ENCODE assay signal across 12 mouse cellular contexts in genomic region chr4:83232315-83232880, GRCm38 (mm10).
DNase-seq lines count a peak whose midpoint lies in the region; ATAC-seq and TF ChIP-seq lines count a peak whose summit lies in the region.
"Had no signal": no experiment of that assay in that cellular context is flagged by ENCODE, and none has a peak within 500 bp of the region (broad histone marks: within the 10 kb centered on the region; RNA-seq: fewer than 3 reads in every experiment).

No protein-coding gene starts in this region.

- H3K4me1 ChIP-seq in intestine, embryonic 14.5 days (replicated peaks; ENCODE audit: control insufficient read depth, insufficient read depth, low read length), result peaks cover 25% of the 10 kb centered on the region; the same call in 1 of the 2 replicates
- H3K4me1 ChIP-seq in intestine, postnatal 0 days (replicated peaks; ENCODE audit: control insufficient read depth, insufficient read depth, low read length), result no peaks in the 10 kb centered on the region
- peaks cover 36% of the 10 kb centered on the region for H3K4me1 ChIP-seq in cerebellum, adult 2 months (ENCODE audit: control insufficient read depth, insufficient read depth, low read length)
- peaks cover 43% of the 10 kb centered on the region for H3K4me1 ChIP-seq in embryonic facial prominence, embryonic 10.5 days
- H3K4me1 ChIP-seq in limb, embryonic 12.5 days (replicated peaks), result peaks cover 15% of the 10 kb centered on the region
- no peaks in the 10 kb centered on the region for H3K4me1 ChIP-seq in midbrain, embryonic 16.5 days (ENCODE audit: control insufficient read depth, insufficient read depth, low read length)

- H3K9me3 ChIP-seq in intestine, embryonic 14.5 days (ENCODE audit: control insufficient read depth, low read length), result no peaks in the 10 kb centered on the region
- H3K9me3 ChIP-seq in intestine, postnatal 0 days (ENCODE audit: control insufficient read depth), result no peaks in the 10 kb centered on the region
- no peaks in the 10 kb centered on the region for H3K9me3 ChIP-seq in embryonic facial prominence, embryonic 10.5 days
- no peaks in the 10 kb centered on the region for H3K9me3 ChIP-seq in limb, embryonic 12.5 days
- no peaks in the 10 kb centered on the region for H3K9me3 ChIP-seq in midbrain, embryonic 16.5 days (replicated peaks; ENCODE audit: control insufficient read depth, low read length, poor library complexity, severe bottlenecking)
- H3K9me3 ChIP-seq: heart, embryonic 15.5 days had no signal

- no peak for ATAC-seq in intestine, embryonic 14.5 days (replicated peaks; ENCODE audit: low FRiP score, low TSS enrichment, low read depth)
- no peak for ATAC-seq in intestine, postnatal 0 days
- no peak for ATAC-seq in limb, embryonic 12.5 days (ENCODE audit: insufficient number of reproducible peaks, insufficient read depth, low FRiP score, low TSS enrichment, low read depth)
- no peak for ATAC-seq in midbrain, embryonic 16.5 days
- ATAC-seq: inflammation-experienced regulatory T-cells, adult 6 months had no signal

- DNase-seq in intestine, embryonic 14.5 days (ENCODE audit: low spot score), result peak; percentile 63
- peak; percentile 38 to 55 for DNase-seq in cerebellum, adult 2 months
- no peak for DNase-seq in embryonic facial prominence, embryonic 10.5 days (ENCODE audit: low spot score)
- no peak for DNase-seq in left cerebral cortex, adult 9 months (ENCODE audit: low spot score in 2 of 2)
- DNase-seq: kidney, postnatal 36 days; lung, postnatal 4 days had no signal

- no peak overlapping the region for H3K4me3 ChIP-seq in intestine, embryonic 14.5 days (ENCODE audit: low read depth, low read length)
- H3K4me3 ChIP-seq in intestine, postnatal 0 days (ENCODE audit: low read depth, low read length), result no peak overlapping the region
- H3K4me3 ChIP-seq in cerebellum, adult 2 months (replicated peaks; ENCODE audit: insufficient read depth, low read depth, low read length), result peak overlapping the region; percentile 7
- H3K4me3 ChIP-seq in embryonic facial prominence, embryonic 10.5 days, result no peak overlapping the region
- no peak overlapping the region for H3K4me3 ChIP-seq in limb, embryonic 12.5 days (replicated peaks)
- H3K4me3 ChIP-seq in midbrain, embryonic 16.5 days (ENCODE audit: low read depth, low read length), result no peak overlapping the region
- H3K4me3 ChIP-seq: heart, embryonic 15.5 days had no signal

- WGBS in intestine, embryonic 14.5 days, result 32% methylated on average over 9 of the region's 9 CpGs
- 61% methylated on average over 9 of the region's 9 CpGs for WGBS in intestine, postnatal 0 days
- WGBS in cerebellum, adult 2 months, result 28% methylated on average over 9 of the region's 9 CpGs
- WGBS in embryonic facial prominence, embryonic 10.5 days, result 86% methylated on average over 9 of the region's 9 CpGs
- 69% methylated on average over 9 of the region's 9 CpGs for WGBS in limb, embryonic 12.5 days
- WGBS in midbrain, embryonic 16.5 days, result 88% methylated on average over 9 of the region's 9 CpGs

- no peaks in the 10 kb centered on the region for H3K36me3 ChIP-seq in intestine, embryonic 14.5 days (ENCODE audit: control insufficient read depth, insufficient read depth, low read length)
- no peaks in the 10 kb centered on the region for H3K36me3 ChIP-seq in intestine, postnatal 0 days (ENCODE audit: control insufficient read depth, insufficient read depth)
- H3K36me3 ChIP-seq in embryonic facial prominence, embryonic 10.5 days (replicated peaks), result no peaks in the 10 kb centered on the region
- H3K36me3 ChIP-seq in limb, embryonic 12.5 days, result no peaks in the 10 kb centered on the region
- peaks cover 8% of the 10 kb centered on the region; the same call in 1 of the 2 replicates for H3K36me3 ChIP-seq in midbrain, embryonic 16.5 days (ENCODE audit: control insufficient read depth, insufficient read depth, low read length)
- H3K36me3 ChIP-seq: heart, embryonic 15.5 days had no signal

- no peak overlapping the region for H3K9ac ChIP-seq in intestine, embryonic 14.5 days (ENCODE audit: low read length)
- no peak overlapping the region for H3K9ac ChIP-seq in intestine, postnatal 0 days (ENCODE audit: low read depth, low read length)
- no peak overlapping the region for H3K9ac ChIP-seq in limb, embryonic 12.5 days (replicated peaks)
- no peak overlapping the region for H3K9ac ChIP-seq in midbrain, embryonic 16.5 days (ENCODE audit: low read depth, low read length)
- H3K9ac ChIP-seq: heart, embryonic 15.5 days had no signal

- no peaks in the 10 kb centered on the region for H3K27me3 ChIP-seq in intestine, embryonic 14.5 days (replicated peaks; ENCODE audit: control insufficient read depth, insufficient read depth, low read length)
- H3K27me3 ChIP-seq in intestine, postnatal 0 days (replicated peaks; ENCODE audit: control insufficient read depth, insufficient read depth, low read length), result no peaks in the 10 kb centered on the region
- H3K27me3 ChIP-seq in cerebellum, adult 2 months (ENCODE audit: control insufficient read depth, insufficient read depth, low read length), result no peaks in the 10 kb centered on the region
- no peaks in the 10 kb centered on the region for H3K27me3 ChIP-seq in embryonic facial prominence, embryonic 10.5 days (replicated peaks; ENCODE audit: low read depth, poor library complexity, severe bottlenecking)
- H3K27me3 ChIP-seq in limb, embryonic 12.5 days, result no peaks in the 10 kb centered on the region
- no peaks in the 10 kb centered on the region for H3K27me3 ChIP-seq in midbrain, embryonic 16.5 days (ENCODE audit: control insufficient read depth, insufficient read depth, low read depth, low read length)
- H3K27me3 ChIP-seq: heart, embryonic 15.5 days had no signal

- no peak for TF ChIP-seq POLR2A in cerebellum, adult 2 months (IDR thresholded peaks at IDR 0.05; ENCODE audit: borderline replicate concordance, insufficient read depth, low read length)

- H3K4me2 ChIP-seq in intestine, embryonic 14.5 days (ENCODE audit: low read length), result peak overlapping the region; percentile 26
- no peak overlapping the region for H3K4me2 ChIP-seq in intestine, postnatal 0 days (replicated peaks; ENCODE audit: low read depth)
- H3K4me2 ChIP-seq in limb, embryonic 12.5 days, result no peak overlapping the region
- no peak overlapping the region for H3K4me2 ChIP-seq in midbrain, embryonic 16.5 days (ENCODE audit: low read length)
- H3K4me2 ChIP-seq: heart, embryonic 15.5 days; liver, embryonic 11.5 days had no signal

- H3K27ac ChIP-seq in intestine, embryonic 14.5 days (ENCODE audit: low read depth), result peak overlapping the region; percentile 80
- no peak overlapping the region for H3K27ac ChIP-seq in intestine, postnatal 0 days (ENCODE audit: low read depth, low read length)
- peak overlapping the region; percentile 75 for H3K27ac ChIP-seq in cerebellum, adult 2 months (ENCODE audit: insufficient read depth, low read length)
- peak overlapping the region; percentile 57; the same call in 1 of the 2 replicates for H3K27ac ChIP-seq in embryonic facial prominence, embryonic 10.5 days (replicated peaks)
- H3K27ac ChIP-seq in limb, embryonic 12.5 days, result 0 out of 2 replicates have a peak overlapping the region, but pooled peaks have one; percentile 25
- H3K27ac ChIP-seq in midbrain, embryonic 16.5 days (ENCODE audit: low read length), result no peak overlapping the region
- H3K27ac ChIP-seq: heart, embryonic 15.5 days had no signal

- no peak for TF ChIP-seq CTCF in intestine, postnatal 0 days (IDR thresholded peaks at IDR 0.05; ENCODE audit: low read depth)
- TF ChIP-seq CTCF in cerebellum, adult 2 months (IDR thresholded peaks at IDR 0.05; ENCODE audit: borderline replicate concordance, insufficient read depth, low read depth, low read length), result no peak

Comparison
In these comparisons a context has a peak if more than half of its experiments do, and no peak if none do; other contexts are left out.
1. H3K27ac ChIP-seq: peak in intestine, embryonic 14.5 days (single experiment), cerebellum, adult 2 months (single experiment), embryonic facial prominence, embryonic 10.5 days (single experiment) and limb, embryonic 12.5 days (single experiment); none in intestine, postnatal 0 days (single experiment) and midbrain, embryonic 16.5 days (single experiment).
2. DNase-seq: peak in intestine, embryonic 14.5 days (single experiment) and cerebellum, adult 2 months (2 of 2); none in embryonic facial prominence, embryonic 10.5 days (single experiment) and left cerebral cortex, adult 9 months (0 of 2).